Mouse (Mus musculus) kidney, postnatal 0 days (tissue): ENCODE measurements around the gene Zbtb21. TPM values are rescaled to one million over a fixed set of nuclear protein-coding genes. Genes with fewer than 3 reads are reported as not detected.

Experiments used
- ATAC-seq: fragments of 200-750 bp; cut with Nextera tagmentation; replicated peaks from 2 replicates; pipeline ENCODE4 v1.8.0; 2017; ENCODE audit warnings: low read depth, moderate number of reproducible peaks, moderate TSS enrichment, moderate library complexity; ENCODE audit not compliant: low FRiP score
- DNase-seq: peaks from one replicate; pipeline ENCODE4 v3.0.0-alpha.2; 2016; ENCODE audit warnings: low spot score
- H3K27ac ChIP-seq: fragments of 300-500 bp; sonication (generic); 2 replicates; pipeline ENCODE4 v1.5.1; 2014; ENCODE audit warnings: mild to moderate bottlenecking
- H3K27me3 ChIP-seq: fragments of 300-500 bp; sonication (generic); 2 replicates; pipeline ENCODE4 v1.6.1; 2014; ENCODE audit warnings: low read length, mixed read lengths; ENCODE audit not compliant: insufficient read depth
- H3K36me3 ChIP-seq: fragments of 300-500 bp; sonication (generic); 2 replicates; pipeline ENCODE4 v1.6.1; 2014; ENCODE audit warnings: low read length, mixed read lengths; ENCODE audit not compliant: insufficient read depth
- H3K4me1 ChIP-seq: fragments of 300-500 bp; sonication (generic); replicated peaks from 2 replicates; pipeline ENCODE4 v1.6.1; 2014; ENCODE audit warnings: antibody characterized with exemption, low read length, mixed read lengths; ENCODE audit not compliant: insufficient read depth
- H3K4me2 ChIP-seq: fragments of 300-500 bp; sonication (generic); 2 replicates; pipeline ENCODE4 v1.6.1; 2014; ENCODE audit warnings: mild to moderate bottlenecking, low read length, moderate library complexity, mixed read lengths
- H3K4me3 ChIP-seq: fragments of 300-500 bp; sonication (generic); replicated peaks from 2 replicates; pipeline ENCODE4 v1.5.1; 2014; ENCODE audit warnings: low read depth, low read length
- H3K9ac ChIP-seq: fragments of 300-500 bp; sonication (generic); 2 replicates; pipeline ENCODE4 v1.6.1; 2014; ENCODE audit warnings: low read depth, low read length
- H3K9me3 ChIP-seq: fragments of 300-500 bp; sonication (generic); replicated peaks from 2 replicates; pipeline ENCODE4 v1.6.1; 2016; ENCODE audit warnings: low read length, inconsistent platforms, mixed read lengths
- CTCF ChIP-seq: IDR thresholded peaks from 2 replicates; pipeline ENCODE4 v1.5.1; 2016; ENCODE audit warnings: antibody characterized with exemption, low read depth, mild to moderate bottlenecking, moderate library complexity
- WGBS: fragments of 180-500 bp; shearing (Covaris S2); extraction: QIAGEN DNeasy Blood & Tissue Kit; methylation state at CpG from one replicate; pipeline ENCODE4 v1.1.7; 2014; 5-methylcytosine and 5-hydroxymethylcytosine counted together
- polyA plus RNA-seq: library from polyadenylated mRNA; unstranded; fragments of >200 nt; fragmentation: Nextera tagmentation; extraction: Ambion mirVana; gene quantifications from 2 replicates; pipeline ENCODE4 v1.2.1, GENCODE M21; 2015

Zbtb21 gene
- polyA plus RNA-seq, 1 experiment from 2014 or later: 8.6 TPM

GRCm38 (mm10) chr16:97906337-97906736 lies 56.1 kb downstream of the Zbtb21 start:
- no peak overlapping the region for H3K4me3 ChIP-seq
- H3K27me3 ChIP-seq: no peaks in the 10 kb centered on the region
- no peak overlapping the region for H3K27ac ChIP-seq
- TF ChIP-seq CTCF: no peak
- no peaks in the 10 kb centered on the region for H3K4me1 ChIP-seq
- H3K4me2 ChIP-seq: no peak overlapping the region
- no peaks in the 10 kb centered on the region for H3K9me3 ChIP-seq
- H3K9ac ChIP-seq: no peak overlapping the region
- no peak for ATAC-seq
- H3K36me3 ChIP-seq: no peaks in the 10 kb centered on the region
- DNase-seq: no peak

- Histone ChIP-seq H3K4me2 (no peak overlapping the region), H3K9ac (no peak overlapping the region), H3K36me3 (no peaks in the 10 kb centered on the region), H3K9me3 (no peaks in the 10 kb centered on the region), H3K27me3 (no peaks in the 10 kb centered on the region), H3K4me1 (no peaks in the 10 kb centered on the region), H3K27ac (no peak overlapping the region), H3K4me3 (no peak overlapping the region)
- ATAC-seq: no peak
- WGBS: 86% methylated on average over 2 of the region's 2 CpGs
- no peak for TF ChIP-seq CTCF
- no peak for DNase-seq
These were observed 56.9 kb downstream of the Zbtb21 start for GRCm38 (mm10) chr16:97905449-97905991.

- H3K9ac ChIP-seq: no peak overlapping the region
- no peaks in the 10 kb centered on the region for H3K9me3 ChIP-seq
- H3K27me3 ChIP-seq: no peaks in the 10 kb centered on the region
- no peak for TF ChIP-seq CTCF
- H3K36me3 ChIP-seq: no peaks in the 10 kb centered on the region
- ATAC-seq: no peak
- H3K4me3 ChIP-seq: no peak overlapping the region
- no peak overlapping the region for H3K27ac ChIP-seq
- H3K4me1 ChIP-seq: no peaks in the 10 kb centered on the region
- 77% methylated on average over 3 of the region's 3 CpGs for WGBS
- no peak overlapping the region for H3K4me2 ChIP-seq
- DNase-seq: no peak
These were observed 58.4 kb downstream of the Zbtb21 start for GRCm38 (mm10) chr16:97904035-97904434.

- no peak overlapping the region for H3K9ac ChIP-seq
- H3K4me3 ChIP-seq: no peak overlapping the region
- H3K27me3 ChIP-seq: no peaks in the 10 kb centered on the region
- H3K9me3 ChIP-seq: no peaks in the 10 kb centered on the region
- no peaks in the 10 kb centered on the region for H3K4me1 ChIP-seq
- DNase-seq (peak; percentile 72), ATAC-seq (no peak)
- no peak for TF ChIP-seq CTCF
- H3K36me3 ChIP-seq: no peaks in the 10 kb centered on the region
- 43% methylated on average over 5 of the region's 5 CpGs for WGBS
- peak overlapping the region; percentile 8; the same call in 1 of the 2 replicates for H3K27ac ChIP-seq
- H3K4me2 ChIP-seq: no peak overlapping the region
These were observed 64.9 kb downstream of the Zbtb21 start for GRCm38 (mm10) chr16:97897346-97898024.

Other genes with a start within 250 kb of the Zbtb21 start
- 9.9 and 10.2 TPM in 2 replicates for gene Ripk4, start 198.8 kb downstream of the Zbtb21 start, polyA plus RNA-seq
- gene Prdm15, start 110.8 kb downstream of the Zbtb21 start, polyA plus RNA-seq: 4.3 and 4.4 TPM in 2 replicates
- 12.8 and 15.5 TPM in 2 replicates for gene C2cd2, start within 50 bp of the Zbtb21 start, polyA plus RNA-seq
- gene B230307C23Rik, start 34.7 kb upstream of the Zbtb21 start, polyA plus RNA-seq: 22.4 and 27.9 TPM in 2 replicates
- gene A630089N07Rik, start 119.8 kb upstream of the Zbtb21 start, polyA plus RNA-seq: 6.4 and 8.3 TPM in 2 replicates